Mouse (Mus musculus) adrenal gland, adult 18-20 months (tissue): ENCODE measurements around the gene Bloc1s4. TPM values are rescaled to one million over a fixed set of nuclear protein-coding genes. Genes with fewer than 3 reads are reported as not detected.

Experiments used
- DNase-seq, 2 experiments: peaks; one replicate each; pipeline ENCODE4 v3.0.0; 2021 to 2022; ENCODE audit warnings: low spot score in 2 of 2
- total RNA-seq, 2 experiments: library from RNA; stranded (reverse); gene quantifications; 1 replicate in 1 of 2; 2 replicates in 1 of 2; pipeline ENCODE4 v1.2.3; 2021

Gene Bloc1s4
- total RNA-seq, 2 experiments from 2014 or later: 27.0 to 35.8 TPM

- no peak for DNase-seq
These were observed 28.2 kb downstream of the Bloc1s4 start for GRCm38 (mm10) chr5:36720219-36720618.

GRCm38 (mm10) chr5:36719601-36720000 is 28.8 kb downstream of the Bloc1s4 start:
- DNase-seq: peak in 1 of 2 experiments; percentile 41

DNA sequence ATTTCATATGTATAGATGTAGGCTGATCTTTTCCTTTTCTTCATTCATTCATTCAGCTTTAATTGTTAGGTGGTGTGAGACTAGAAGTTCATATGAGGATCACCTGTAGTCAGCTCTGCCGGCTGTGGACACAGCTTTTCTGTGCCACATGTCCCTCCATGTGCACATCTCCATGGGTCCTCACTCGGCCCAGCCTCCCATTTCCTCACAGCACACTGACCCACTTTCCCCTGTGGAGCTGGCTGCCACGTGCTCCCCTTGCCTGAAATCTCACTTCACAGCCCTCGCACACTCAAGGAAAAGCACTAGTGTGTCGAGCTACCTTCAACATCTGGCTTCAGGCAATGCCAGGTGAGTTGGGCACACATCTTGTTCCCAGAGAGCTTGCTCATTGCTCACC is 29.3 kb downstream of the Bloc1s4 start:
- DNase-seq: peak in 1 of 2 experiments; percentile 15

GRCm38 (mm10) chr5:36717889-36718288 is 30.6 kb downstream of the Bloc1s4 start:
- peak in 1 of 2 experiments; percentile 16 for DNase-seq

GRCm38 (mm10) chr5:36716816-36717215 is 31.6 kb downstream of the Bloc1s4 start:
- peak in 1 of 2 experiments; percentile 15 for DNase-seq

- DNase-seq: peak in 1 of 2 experiments; percentile 23
These were observed 33.6 kb downstream of the Bloc1s4 start for GRCm38 (mm10) chr5:36714832-36715231.

DNA sequence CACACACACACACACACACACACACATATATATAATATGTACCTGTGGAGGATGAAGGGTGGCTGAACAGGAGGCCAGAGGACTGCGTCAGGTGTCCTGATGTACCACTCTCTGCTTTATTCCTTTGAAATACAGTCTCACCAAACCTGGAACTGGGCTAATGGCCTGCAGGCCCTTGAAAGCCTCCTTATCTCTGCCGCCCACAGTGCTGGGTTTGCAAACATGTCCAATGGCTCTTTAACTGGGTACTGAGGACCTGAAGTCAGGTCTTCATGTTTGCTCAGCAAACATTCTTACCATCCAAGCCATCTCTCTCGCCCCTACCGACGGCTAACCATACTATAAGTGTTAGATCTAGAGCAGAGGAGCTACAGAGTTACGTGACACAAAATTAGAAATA is 34.8 kb downstream of the Bloc1s4 start:
- DNase-seq: peak in 1 of 2 experiments; percentile 23

- DNase-seq: peak; percentile 81 to 83
These were observed 35.6 kb downstream of the Bloc1s4 start for GRCm38 (mm10) chr5:36712553-36713534.

GRCm38 (mm10) chr5:36711863-36712262 is 36.6 kb downstream of the Bloc1s4 start:
- DNase-seq: no peak

GRCm38 (mm10) chr5:36705792-36706191 is 42.7 kb downstream of the Bloc1s4 start:
- no peak for DNase-seq

GRCm38 (mm10) chr5:36705390-36705789 is 43.1 kb downstream of the Bloc1s4 start:
- DNase-seq: no peak

DNA sequence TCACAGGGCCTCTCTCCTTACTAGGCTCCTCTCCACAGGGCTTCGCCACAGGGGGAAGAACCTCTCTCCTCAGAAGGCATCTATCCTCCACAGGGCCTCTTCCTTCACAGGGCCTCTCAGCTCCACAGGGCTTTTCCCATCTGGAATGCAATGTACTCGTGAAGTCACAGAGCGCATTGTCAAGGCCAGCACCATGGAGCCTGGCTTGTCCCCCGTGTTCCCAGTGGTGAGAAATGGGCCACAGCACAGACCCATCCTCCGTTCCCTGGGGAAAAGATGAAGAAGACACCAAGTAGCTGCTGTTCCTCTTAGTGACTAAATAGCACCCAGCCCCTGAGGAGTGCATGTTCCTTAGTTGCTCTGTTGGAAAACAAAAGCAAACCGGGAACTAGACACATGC is 43.8 kb downstream of the Bloc1s4 start:
- no peak for DNase-seq

- no peak for DNase-seq
These were observed 47.4 kb downstream of the Bloc1s4 start for GRCm38 (mm10) chr5:36700939-36701620.

DNA sequence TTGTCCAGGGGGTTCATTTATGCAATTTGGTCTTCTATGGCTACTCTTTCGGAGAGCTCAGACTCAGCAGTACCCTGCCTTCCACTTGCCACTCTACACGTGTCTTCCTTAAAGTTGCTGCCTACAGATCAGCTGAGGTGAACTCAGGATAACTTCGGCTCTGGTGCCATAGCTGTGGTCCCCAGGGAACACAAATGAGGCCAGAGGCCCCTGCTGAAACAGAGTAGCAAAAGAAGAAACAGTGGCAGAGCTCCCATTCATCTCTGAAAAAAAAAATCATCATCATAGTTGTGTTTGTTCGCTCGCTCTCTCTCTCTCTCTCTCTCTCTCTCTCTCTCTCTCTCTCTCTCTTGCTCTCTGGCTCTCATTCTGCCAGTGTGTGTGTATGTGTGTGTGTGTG is 49.8 kb downstream of the Bloc1s4 start:
- no peak for DNase-seq

DNA sequence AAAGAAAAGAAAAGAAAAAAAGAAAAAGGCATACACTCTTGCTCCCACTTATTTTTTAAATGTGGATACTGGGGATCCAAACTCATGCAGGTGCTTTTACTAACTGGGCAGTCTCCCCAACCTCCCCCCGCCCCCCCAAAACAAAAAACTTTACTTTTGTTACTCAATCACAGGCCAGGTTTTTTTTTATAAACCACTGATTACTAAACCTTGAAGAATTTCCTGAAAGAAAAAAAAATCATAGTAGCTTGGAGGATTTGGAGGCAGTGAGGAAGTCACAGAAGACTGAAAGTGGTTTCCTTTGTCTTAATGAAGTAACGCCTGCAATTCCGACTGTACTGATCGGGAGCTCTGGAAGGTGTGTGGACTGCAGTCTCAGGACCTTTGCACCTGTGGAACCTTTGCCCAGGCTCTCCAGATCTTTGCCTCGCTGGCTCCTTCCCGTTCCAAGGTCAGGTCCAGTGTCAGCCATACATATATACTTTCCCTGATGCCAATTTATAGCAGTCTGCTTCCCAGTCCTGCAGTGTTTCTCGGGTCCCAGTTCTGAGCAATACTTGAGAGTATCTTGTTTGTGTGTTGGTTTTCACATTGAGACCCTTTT is 50.3 kb downstream of the Bloc1s4 start:
- DNase-seq: no peak

Other genes starting within 250 kb of the Bloc1s4 start
- gene Tbc1d14, start 155.4 kb downstream of the Bloc1s4 start, total RNA-seq: 10 to 100 TPM; 34.4 to 57.2 TPM
- gene D5Ertd579e, start 52.6 kb downstream of the Bloc1s4 start, total RNA-seq: 10 to 100 TPM; 73.9 to 87.5 TPM
- gene Mrfap1, start 48.1 kb upstream of the Bloc1s4 start, total RNA-seq: 100 to 1,000 TPM; 581 to 655 TPM
- gene Man2b2, start 82.0 kb upstream of the Bloc1s4 start, total RNA-seq: 10 to 100 TPM; 53.6 to 57.2 TPM
- 1 to 10 TPM; 4.4 to 6.9 TPM for gene Ppp2r2c, start 119.9 kb upstream of the Bloc1s4 start, total RNA-seq
- gene Wfs1, start 240.6 kb upstream of the Bloc1s4 start, total RNA-seq: 100 to 1,000 TPM in 1 of 2 experiments, 10 to 100 TPM in 1; 28.0 to 133 TPM